Mouse (Mus musculus) C2C12 (cell line): ENCODE results near the gene Impg2. TPM values are rescaled to one million over a fixed set of nuclear protein-coding genes. Genes with fewer than 3 reads are reported as not detected.

ENCODE experiments used
- H3K27me3 ChIP-seq: one replicate; pipeline ENCODE4 v1.6.1; 2011; ENCODE audit not compliant: control insufficient read depth, insufficient read depth, insufficient read length
- H3K36me3 ChIP-seq: one replicate; pipeline ENCODE4 v1.6.1; 2011; ENCODE audit not compliant: control insufficient read depth, insufficient read depth
- H3K4me3 ChIP-seq: one replicate; pipeline ENCODE4 v1.5.1; 2011; ENCODE audit warnings: mild to moderate bottlenecking, control low read depth; ENCODE audit not compliant: poor library complexity, insufficient read depth, severe bottlenecking
- H3K79me2 ChIP-seq: one replicate; pipeline ENCODE4 v1.6.1; 2011; ENCODE audit not compliant: control insufficient read depth, insufficient read depth
- H3K79me3 ChIP-seq: one replicate; pipeline ENCODE4 v1.6.1; 2011; ENCODE audit warnings: low read depth, control low read depth
- H3ac ChIP-seq: one replicate; pipeline ENCODE3; 2011; ENCODE audit warnings: low read depth; ENCODE audit not compliant: control insufficient read depth, insufficient read length
- CEBPB ChIP-seq: IDR thresholded peaks from one replicate; pipeline ENCODE4 v1.6.1; 2011; ENCODE audit warnings: low read depth, mild to moderate bottlenecking, control low read depth, moderate library complexity
- CTCF ChIP-seq: IDR thresholded peaks from one replicate; pipeline ENCODE4 v1.5.1; 2011; ENCODE audit not compliant: control insufficient read depth, insufficient read depth, insufficient read length
- FOSL1 ChIP-seq: IDR thresholded peaks from one replicate; pipeline ENCODE4 v1.8.0; 2011; ENCODE audit warnings: mild to moderate bottlenecking, low read length; ENCODE audit not compliant: poor library complexity, insufficient read depth, severe bottlenecking
- MAX ChIP-seq: IDR thresholded peaks from one replicate; pipeline ENCODE4 v1.6.1; 2011; ENCODE audit warnings: mild to moderate bottlenecking, control low read depth
- MYOD1 ChIP-seq: IDR thresholded peaks from one replicate; pipeline ENCODE4 v1.6.1; 2011; ENCODE audit warnings: low read depth; ENCODE audit not compliant: control insufficient read depth, insufficient read length
- MYOG ChIP-seq: IDR thresholded peaks from one replicate; pipeline ENCODE4 v1.6.1; 2011; ENCODE audit not compliant: control insufficient read depth, insufficient read length; ENCODE audit errors: extremely low read depth
- USF1 ChIP-seq: IDR thresholded peaks from one replicate; pipeline ENCODE4 v1.6.1; 2011; ENCODE audit warnings: low read depth, mild to moderate bottlenecking, control low read depth, moderate library complexity
- polyA plus RNA-seq: library from polyadenylated mRNA; unstranded; fragments of >200 nt; fragmentation: generic; extraction: Trizol; gene quantifications from one replicate; pipeline ENCODE4 v1.2.1, GENCODE M21; 2012; ENCODE audit warnings: missing spikeins

Gene Impg2
- polyA plus RNA-seq, 1 experiment = 0.02 TPM

GRCm38 (mm10) chr16:56212740-56213139 is 8.6 kb downstream of the Impg2 start:
- H3ac ChIP-seq = no peak overlapping the region
- H3K79me3 ChIP-seq = no peaks in the 10 kb centered on the region
- no peaks in the 10 kb centered on the region for H3K27me3 ChIP-seq
- TF ChIP-seq CEBPB (no peak), MAX (no peak), MYOD1 (no peak), MYOG (no peak), CTCF (no peak), FOSL1 (no peak), USF1 (no peak)
- no peaks in the 10 kb centered on the region for H3K79me2 ChIP-seq
- H3K36me3 ChIP-seq = no peaks in the 10 kb centered on the region
- H3K4me3 ChIP-seq = no peak overlapping the region

- H3K36me3 ChIP-seq = no peaks in the 10 kb centered on the region
- no peak overlapping the region for H3K4me3 ChIP-seq
- H3ac ChIP-seq = no peak overlapping the region
- no peaks in the 10 kb centered on the region for H3K27me3 ChIP-seq
- H3K79me2 ChIP-seq = no peaks in the 10 kb centered on the region
- TF ChIP-seq CTCF = no peak
- no peak for TF ChIP-seq CEBPB
- no peak for TF ChIP-seq MAX
- TF ChIP-seq MYOD1 = no peak
- TF ChIP-seq USF1 = no peak
- no peak for TF ChIP-seq FOSL1
- no peak for TF ChIP-seq MYOG
- no peaks in the 10 kb centered on the region for H3K79me3 ChIP-seq
Observed at GRCm38 (mm10) chr16:56227686-56228085, 23.6 kb downstream of the Impg2 start.

GRCm38 (mm10) chr16:56229455-56229854 is 25.3 kb downstream of the Impg2 start:
- Histone ChIP-seq H3ac (no peak overlapping the region), H3K79me3 (no peaks in the 10 kb centered on the region), H3K27me3 (no peaks in the 10 kb centered on the region), H3K4me3 (no peak overlapping the region), H3K79me2 (no peaks in the 10 kb centered on the region), H3K36me3 (no peaks in the 10 kb centered on the region)
- TF ChIP-seq MYOD1 (no peak), USF1 (no peak), CTCF (no peak), MAX (no peak), FOSL1 (no peak), MYOG (no peak), CEBPB (no peak)

GRCm38 (mm10) chr16:56231300-56231699 is 27.2 kb downstream of the Impg2 start:
- Histone ChIP-seq H3K79me3 (no peaks in the 10 kb centered on the region), H3K36me3 (no peaks in the 10 kb centered on the region), H3K4me3 (no peak overlapping the region), H3K79me2 (no peaks in the 10 kb centered on the region), H3K27me3 (no peaks in the 10 kb centered on the region), H3ac (no peak overlapping the region)
- TF ChIP-seq MYOD1 (no peak), FOSL1 (no peak), CTCF (no peak), USF1 (no peak), MAX (no peak), CEBPB (no peak), MYOG (no peak)

GRCm38 (mm10) chr16:56232736-56233135 is 28.6 kb downstream of the Impg2 start:
- Histone ChIP-seq H3K36me3 (no peaks in the 10 kb centered on the region), H3K4me3 (no peak overlapping the region), H3K79me2 (no peaks in the 10 kb centered on the region), H3K79me3 (no peaks in the 10 kb centered on the region), H3K27me3 (no peaks in the 10 kb centered on the region), H3ac (no peak overlapping the region)
- TF ChIP-seq FOSL1 (no peak), CEBPB (no peak), MYOG (no peak), CTCF (no peak), MAX (no peak), MYOD1 (no peak), USF1 (no peak)

- Histone ChIP-seq H3K36me3 (no peaks in the 10 kb centered on the region), H3K27me3 (no peaks in the 10 kb centered on the region), H3K79me2 (no peaks in the 10 kb centered on the region), H3K4me3 (no peak overlapping the region), H3ac (no peak overlapping the region), H3K79me3 (no peaks in the 10 kb centered on the region)
- TF ChIP-seq CTCF = no peak
- no peak for TF ChIP-seq MYOG
- no peak for TF ChIP-seq MYOD1
- no peak for TF ChIP-seq CEBPB
- TF ChIP-seq MAX = no peak
- TF ChIP-seq FOSL1 = no peak
- no peak for TF ChIP-seq USF1
Observed at GRCm38 (mm10) chr16:56246031-56246430, 41.9 kb downstream of the Impg2 start.
